In genomic region chr11:62604886-62605618, GRCm38 (mm10) we compare ENCODE assay signal across 8 mouse cellular contexts. TPM values are rescaled to one million over a fixed set of nuclear protein-coding genes. Genes with fewer than 3 reads are reported as not detected.
DNase-seq lines count a peak whose midpoint lies in the region; ATAC-seq and TF ChIP-seq lines count a peak whose summit lies in the region.

No protein-coding gene starts in this region.

- no peak for TF ChIP-seq POLR2A in cerebellum, adult 2 months (IDR thresholded peaks at IDR 0.05; ENCODE audit: borderline replicate concordance, insufficient read depth, low read length)

- peak overlapping the region; percentile 77 for H3K4me3 ChIP-seq in kidney, embryonic 15.5 days (replicated peaks)
- H3K4me3 ChIP-seq in hindbrain, postnatal 0 days (ENCODE audit: low read length), result peak overlapping the region; percentile 85
- no peak overlapping the region for H3K4me3 ChIP-seq in midbrain, embryonic 16.5 days (ENCODE audit: low read depth, low read length)
- no peak overlapping the region for H3K4me3 ChIP-seq in cerebellum, adult 2 months (replicated peaks; ENCODE audit: insufficient read depth, low read depth, low read length)

- WGBS in kidney, embryonic 15.5 days, result 18% methylated on average over 3 of the region's 3 CpGs
- WGBS in hindbrain, postnatal 0 days, result 16% methylated on average over 3 of the region's 3 CpGs
- 22% methylated on average over 3 of the region's 3 CpGs for WGBS in midbrain, embryonic 16.5 days
- WGBS in cerebellum, adult 2 months, result 21% methylated on average over 3 of the region's 3 CpGs

- no peaks in the 10 kb centered on the region for H3K9me3 ChIP-seq in kidney, embryonic 15.5 days (replicated peaks)
- H3K9me3 ChIP-seq in hindbrain, postnatal 0 days (ENCODE audit: low read length), result no peaks in the 10 kb centered on the region
- no peaks in the 10 kb centered on the region for H3K9me3 ChIP-seq in midbrain, embryonic 16.5 days (replicated peaks; ENCODE audit: control insufficient read depth, low read length, poor library complexity, severe bottlenecking)

- H3K27ac ChIP-seq in kidney, embryonic 15.5 days, result peak overlapping the region; percentile 63
- peak overlapping the region; percentile 15; the same call in 1 of the 2 replicates for H3K27ac ChIP-seq in hindbrain, postnatal 0 days
- H3K27ac ChIP-seq in midbrain, embryonic 16.5 days (ENCODE audit: low read length), result no peak overlapping the region
- no peak overlapping the region for H3K27ac ChIP-seq in cerebellum, adult 2 months (ENCODE audit: insufficient read depth, low read length)

- no peak for DNase-seq in kidney, adult 8-10 months
- DNase-seq in ZHBTc4 (ENCODE audit: low read depth, low spot score), result peak; percentile 68
- DNase-seq in hindbrain, postnatal 0 days (ENCODE audit: low spot score), result no peak
- no peak for DNase-seq in cerebellum, adult 2 months

- peaks cover 33% of the 10 kb centered on the region for H3K4me1 ChIP-seq in kidney, embryonic 15.5 days
- peaks cover 24% of the 10 kb centered on the region for H3K4me1 ChIP-seq in hindbrain, postnatal 0 days (ENCODE audit: insufficient read depth, low read length)
- peaks cover 37% of the 10 kb centered on the region for H3K4me1 ChIP-seq in midbrain, embryonic 16.5 days (ENCODE audit: control insufficient read depth, insufficient read depth, low read length)
- peaks cover 14% of the 10 kb centered on the region for H3K4me1 ChIP-seq in cerebellum, adult 2 months (ENCODE audit: control insufficient read depth, insufficient read depth, low read length)

- H3K9ac ChIP-seq in kidney, embryonic 15.5 days, result peak overlapping the region; percentile 91
- H3K9ac ChIP-seq in hindbrain, postnatal 0 days (replicated peaks; ENCODE audit: low read length), result peak overlapping the region; percentile 93; the same call in 1 of the 2 replicates
- H3K9ac ChIP-seq in midbrain, embryonic 16.5 days (ENCODE audit: low read depth, low read length), result peak overlapping the region; percentile 8

- ATAC-seq in kidney, embryonic 15.5 days (replicated peaks; ENCODE audit: low FRiP score), result no peak
- ATAC-seq in hindbrain, postnatal 0 days, result no peak
- no peak for ATAC-seq in midbrain, embryonic 16.5 days
- no peak for ATAC-seq in activated CD4-positive, CD25-positive, alpha-beta regulatory T cell, adult 4 months
- no peak for ATAC-seq in erythroid progenitor cell, adult 5-6 weeks (replicated peaks; ENCODE audit: low FRiP score, poor library complexity, severe bottlenecking)

- peak overlapping the region; percentile 62 for H3K4me2 ChIP-seq in kidney, embryonic 15.5 days
- peak overlapping the region; percentile 96 for H3K4me2 ChIP-seq in hindbrain, postnatal 0 days (ENCODE audit: low read depth, low read length)
- peak overlapping the region; percentile 75 for H3K4me2 ChIP-seq in midbrain, embryonic 16.5 days (ENCODE audit: low read length)

- H3K36me3 ChIP-seq in kidney, embryonic 15.5 days, result peaks cover 69% of the 10 kb centered on the region
- H3K36me3 ChIP-seq in hindbrain, postnatal 0 days (ENCODE audit: insufficient read depth, low read length), result peaks cover 33% of the 10 kb centered on the region
- peaks cover 18% of the 10 kb centered on the region for H3K36me3 ChIP-seq in midbrain, embryonic 16.5 days (ENCODE audit: control insufficient read depth, insufficient read depth, low read length)

- no peak for TF ChIP-seq CTCF in hindbrain, postnatal 0 days (IDR thresholded peaks at IDR 0.05; ENCODE audit: low read depth)
- no peak for TF ChIP-seq CTCF in cerebellum, adult 2 months (IDR thresholded peaks at IDR 0.05; ENCODE audit: borderline replicate concordance, insufficient read depth, low read depth, low read length)

- H3K27me3 ChIP-seq in kidney, embryonic 15.5 days, result no peaks in the 10 kb centered on the region
- no peaks in the 10 kb centered on the region for H3K27me3 ChIP-seq in hindbrain, postnatal 0 days (ENCODE audit: insufficient read depth, low read length)
- H3K27me3 ChIP-seq in midbrain, embryonic 16.5 days (ENCODE audit: control insufficient read depth, insufficient read depth, low read depth, low read length), result no peaks in the 10 kb centered on the region
- no peaks in the 10 kb centered on the region for H3K27me3 ChIP-seq in cerebellum, adult 2 months (ENCODE audit: control insufficient read depth, insufficient read depth, low read length)

RNA-seq across cellular contexts. Expression of gene Trpv2, which starts 30.8 kb away (rescaled TPM):
- polyA plus RNA-seq in kidney, embryonic 15.5 days (2015; fragmentation: Nextera tagmentation; extraction: Ambion mirVana), result 3.5 and 6.4 TPM in 2 replicates
- 46.2 and 51.0 TPM in 2 replicates for total RNA-seq in hindbrain, postnatal 0 days (2014; rRNA removed)
- polyA plus RNA-seq in hindbrain, postnatal 0 days (2015; fragmentation: Nextera tagmentation; extraction: Ambion mirVana), result 24.4 and 24.9 TPM in 2 replicates
- 43.5 and 43.7 TPM in 2 replicates for polyA plus RNA-seq in midbrain, embryonic 16.5 days (2015; fragmentation: Nextera tagmentation; extraction: Ambion mirVana)
- 22.0 and 23.7 TPM in 2 replicates for polyA plus RNA-seq in cerebellum, adult 2 months (2012; rRNA removed)
- polyA plus RNA-seq in activated CD4-positive, CD25-positive, alpha-beta regulatory T cell, adult 4 months (2017; shearing (Covaris generic)), result 10 to 100 TPM; 76.8 to 79.0 TPM
- total RNA-seq in erythroid progenitor cell, adult 5-6 weeks (2015; ENCODE audit: low replicate concordance), result 7.6 and 18.9 TPM in 2 replicates
- 7.0 and 7.8 TPM in 2 replicates for total RNA-seq in erythroid progenitor cell, adult 5-6 weeks (2017; ENCODE audit: low replicate concordance)

RNA-seq across cellular contexts. Expression of gene Lrrc75a, which starts 43.3 kb away (rescaled TPM):
- 14.3 and 15.7 TPM in 2 replicates for polyA plus RNA-seq in kidney, embryonic 15.5 days (2015; fragmentation: Nextera tagmentation; extraction: Ambion mirVana)
- 26.0 and 29.7 TPM in 2 replicates for total RNA-seq in hindbrain, postnatal 0 days (2014; rRNA removed)
- 6.4 and 6.9 TPM in 2 replicates for polyA plus RNA-seq in hindbrain, postnatal 0 days (2015; fragmentation: Nextera tagmentation; extraction: Ambion mirVana)
- polyA plus RNA-seq in midbrain, embryonic 16.5 days (2015; fragmentation: Nextera tagmentation; extraction: Ambion mirVana), result 10.0 and 10.2 TPM in 2 replicates
- polyA plus RNA-seq in cerebellum, adult 2 months (2012; rRNA removed), result 5.9 and 6.5 TPM in 2 replicates
- 1 to 10 TPM; 1.0 to 1.7 TPM for polyA plus RNA-seq in activated CD4-positive, CD25-positive, alpha-beta regulatory T cell, adult 4 months (2017; shearing (Covaris generic))
- total RNA-seq in erythroid progenitor cell, adult 5-6 weeks (2015; ENCODE audit: low replicate concordance), result 2.9 TPM in 1 of 2 replicates, not detected in the other
- 0.53 TPM in 1 of 2 replicates, not detected in the other for total RNA-seq in erythroid progenitor cell, adult 5-6 weeks (2017; ENCODE audit: low replicate concordance)

RNA-seq across cellular contexts. Expression of gene Mmgt2, which starts 43.4 kb away (rescaled TPM):
- polyA plus RNA-seq in kidney, embryonic 15.5 days (2015; fragmentation: Nextera tagmentation; extraction: Ambion mirVana), result 67.3 and 70.4 TPM in 2 replicates
- 15.6 and 43.9 TPM in 2 replicates for total RNA-seq in hindbrain, postnatal 0 days (2014; rRNA removed)
- polyA plus RNA-seq in hindbrain, postnatal 0 days (2015; fragmentation: Nextera tagmentation; extraction: Ambion mirVana), result 22.6 and 28.1 TPM in 2 replicates
- polyA plus RNA-seq in midbrain, embryonic 16.5 days (2015; fragmentation: Nextera tagmentation; extraction: Ambion mirVana), result 20.4 and 20.6 TPM in 2 replicates
- polyA plus RNA-seq in cerebellum, adult 2 months (2012; rRNA removed), result 19.8 and 28.0 TPM in 2 replicates
- polyA plus RNA-seq in activated CD4-positive, CD25-positive, alpha-beta regulatory T cell, adult 4 months (2017; shearing (Covaris generic)), result 10 to 100 TPM; 32.9 to 42.3 TPM
- total RNA-seq in erythroid progenitor cell, adult 5-6 weeks (2015; ENCODE audit: low replicate concordance), result 1.8 and 3.8 TPM in 2 replicates
- 3.0 and 4.5 TPM in 2 replicates for total RNA-seq in erythroid progenitor cell, adult 5-6 weeks (2017; ENCODE audit: low replicate concordance)

RNA-seq across cellular contexts. Expression of gene Ubb, which starts 54.1 kb away (rescaled TPM):
- 3,192 and 3,248 TPM in 2 replicates for polyA plus RNA-seq in kidney, embryonic 15.5 days (2015; fragmentation: Nextera tagmentation; extraction: Ambion mirVana)
- 1,525 and 1,633 TPM in 2 replicates for total RNA-seq in hindbrain, postnatal 0 days (2014; rRNA removed)
- 4,229 and 4,277 TPM in 2 replicates for polyA plus RNA-seq in hindbrain, postnatal 0 days (2015; fragmentation: Nextera tagmentation; extraction: Ambion mirVana)
- polyA plus RNA-seq in midbrain, embryonic 16.5 days (2015; fragmentation: Nextera tagmentation; extraction: Ambion mirVana), result 4,809 and 4,815 TPM in 2 replicates
- polyA plus RNA-seq in cerebellum, adult 2 months (2012; rRNA removed), result 3,782 and 4,320 TPM in 2 replicates
- polyA plus RNA-seq in activated CD4-positive, CD25-positive, alpha-beta regulatory T cell, adult 4 months (2017; shearing (Covaris generic)), result 1,000 to 10,000 TPM; 5,033 to 6,460 TPM
- 699 and 746 TPM in 2 replicates for total RNA-seq in erythroid progenitor cell, adult 5-6 weeks (2015; ENCODE audit: low replicate concordance)
- 465 and 536 TPM in 2 replicates for total RNA-seq in erythroid progenitor cell, adult 5-6 weeks (2017; ENCODE audit: low replicate concordance)

Comparison
In these comparisons a context has a peak if more than half of its experiments do, and no peak if none do; other contexts are left out.
1. H3K27ac ChIP-seq: peak in kidney, embryonic 15.5 days (single experiment) and hindbrain, postnatal 0 days (single experiment); none in midbrain, embryonic 16.5 days (single experiment) and cerebellum, adult 2 months (single experiment).
2. H3K4me3 ChIP-seq: peak in kidney, embryonic 15.5 days (single experiment) and hindbrain, postnatal 0 days (single experiment); none in midbrain, embryonic 16.5 days (single experiment) and cerebellum, adult 2 months (single experiment).
3. H3K9ac ChIP-seq: peak in every context shown above with its lines; median percentile 93 in hindbrain, postnatal 0 days; 91 in kidney, embryonic 15.5 days; 8 in midbrain, embryonic 16.5 days.
4. Peak in every context shown above with its lines, with median percentiles within 50 percentile points of each other: H3K4me2 ChIP-seq.